Mouse (Mus musculus): ENCODE data around the gene Wdr17.

The Wdr17 gene

GRCm38 (mm10) chr8:54886987-54887785, at the start of gene Wdr17:
TSS of gene Wdr17 (minus strand) at chr8:54887184.
- no peak for DNase-seq

DNA sequence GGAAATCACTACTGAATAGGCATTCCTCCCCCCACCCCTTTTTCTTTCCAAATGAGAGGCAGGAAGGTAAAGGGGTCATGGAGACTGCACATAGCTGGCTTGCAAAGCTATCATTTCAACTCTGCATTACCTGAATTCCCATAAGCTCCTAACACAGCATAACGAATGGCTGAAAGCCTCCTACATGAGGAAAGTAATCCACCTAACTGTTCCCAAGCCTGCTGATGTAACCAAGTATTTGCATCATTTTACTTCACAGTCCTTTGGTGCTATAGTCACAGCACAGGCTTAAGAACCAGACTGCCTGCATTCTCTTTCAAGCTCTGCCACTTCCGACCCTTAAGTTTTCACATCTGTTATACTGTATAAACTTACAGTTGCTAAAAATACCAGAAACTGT, 45.3 kb upstream of the Wdr17 start:
- DNase-seq: no peak

- DNase-seq: no peak
Measured at GRCm38 (mm10) chr8:54924936-54925335, 38.0 kb upstream of the Wdr17 start.

DNA sequence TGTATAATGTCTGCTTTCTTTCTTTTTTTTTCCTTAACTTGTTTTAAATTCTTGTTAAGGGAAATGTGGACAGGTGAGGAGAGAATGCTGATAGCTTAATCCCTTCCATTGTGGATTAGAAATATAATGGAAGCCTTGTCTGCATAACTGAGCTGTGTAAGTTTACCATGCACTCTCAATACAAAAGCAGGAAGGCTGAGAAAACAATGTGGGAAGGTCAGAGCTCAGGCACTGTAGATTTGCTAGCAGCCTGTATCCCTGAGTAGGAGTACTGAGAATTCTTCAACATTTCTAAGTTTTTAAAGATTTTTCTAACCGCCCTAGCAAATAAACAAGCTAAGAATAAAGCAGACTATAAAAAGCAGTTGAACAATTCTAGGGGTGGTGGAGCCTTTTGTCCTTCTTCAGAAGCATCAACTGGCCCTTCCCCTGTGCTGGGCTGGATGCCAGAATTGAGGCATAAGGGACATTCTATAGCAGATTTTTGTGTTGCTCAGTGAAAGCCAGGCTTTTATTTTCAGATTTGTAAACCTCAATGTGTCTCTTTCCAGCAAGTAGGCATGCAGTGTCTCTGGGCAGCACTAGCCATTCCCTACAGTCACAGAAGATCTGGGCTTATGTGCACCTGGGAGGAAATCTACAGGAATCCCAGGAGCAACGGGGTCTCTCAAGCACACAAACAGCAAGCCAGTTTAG, 35.3 kb upstream of the Wdr17 start:
- no peak for DNase-seq

DNA sequence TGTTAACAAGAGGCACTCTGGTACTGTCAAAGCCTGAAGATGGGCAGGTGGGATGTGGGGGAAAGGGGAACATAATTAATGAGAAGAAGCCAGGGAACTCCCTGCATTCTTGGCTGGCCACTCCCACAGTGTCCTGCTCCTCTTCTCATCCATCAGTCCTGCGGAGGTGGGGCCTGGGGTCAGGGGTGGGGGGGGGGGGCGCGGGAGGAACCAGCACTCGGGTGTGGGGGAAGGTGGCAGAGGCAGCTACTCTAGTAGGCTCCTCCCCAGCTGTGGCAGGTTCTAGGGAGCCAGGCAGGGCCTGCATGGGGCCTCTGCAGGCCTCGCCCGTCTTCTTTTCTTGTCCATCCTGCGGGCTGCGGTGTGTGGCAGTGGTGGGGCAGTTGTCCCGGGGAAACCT, 30.7 kb upstream of the Wdr17 start:
- DNase-seq: no peak

- no peak for DNase-seq
Measured at GRCm38 (mm10) chr8:54912891-54913290, 25.9 kb upstream of the Wdr17 start.

- no peak for DNase-seq
Measured at GRCm38 (mm10) chr8:54899444-54899843, 12.5 kb upstream of the Wdr17 start.

DNA sequence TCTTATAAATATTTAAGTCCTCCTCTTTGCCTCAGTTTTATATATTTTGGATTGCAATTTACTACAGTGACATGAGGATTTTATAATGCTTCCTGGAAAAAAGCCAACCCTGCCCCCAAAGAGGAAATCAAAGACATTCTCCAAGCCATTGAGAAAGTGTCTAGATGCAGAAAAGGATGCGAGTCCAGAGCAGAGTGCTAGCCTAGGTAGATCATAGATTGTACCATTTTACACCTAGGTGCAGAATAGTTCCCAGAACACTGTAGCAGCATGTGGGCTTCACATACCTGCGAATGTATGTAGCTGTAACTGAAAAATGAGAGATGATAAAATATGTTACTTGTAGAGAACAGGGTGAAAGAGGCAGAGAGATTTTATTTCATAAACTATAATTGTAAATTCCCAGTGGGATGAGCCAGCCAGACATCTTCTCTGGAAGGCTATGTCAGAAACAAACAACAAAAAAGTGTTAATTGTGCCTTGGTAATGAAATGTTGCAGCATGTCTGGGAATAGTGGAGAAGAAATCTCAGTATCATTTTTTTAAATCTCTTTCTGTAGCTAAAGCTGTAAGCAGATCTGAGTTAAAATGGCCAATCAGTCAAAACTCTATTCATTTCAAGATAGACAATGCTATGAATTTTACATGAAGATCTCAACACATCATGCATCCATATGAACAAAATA, 7.8 kb upstream of the Wdr17 start:
- DNase-seq: no peak

DNA sequence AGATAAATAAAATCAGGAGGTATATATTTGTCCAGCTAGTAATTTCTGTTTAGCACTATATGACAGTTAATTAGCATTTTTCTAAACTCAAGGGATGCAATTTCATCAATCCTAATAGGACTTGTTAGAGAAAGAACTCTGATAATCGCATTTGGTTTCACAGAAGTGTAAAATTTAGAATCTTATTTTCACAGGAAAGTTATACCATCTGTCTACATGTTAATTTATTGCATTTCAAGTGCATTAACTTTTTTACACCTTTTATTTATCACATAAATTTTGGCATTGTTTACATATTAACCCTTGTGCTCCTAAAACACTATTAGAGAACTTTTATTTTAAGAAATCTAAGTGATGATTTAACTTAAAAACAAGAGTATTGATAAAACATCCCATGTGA, 7.2 kb upstream of the Wdr17 start:
- no peak for DNase-seq

- DNase-seq: no peak
Measured at GRCm38 (mm10) chr8:54886560-54886959, 424 bp downstream of the Wdr17 start.

DNA sequence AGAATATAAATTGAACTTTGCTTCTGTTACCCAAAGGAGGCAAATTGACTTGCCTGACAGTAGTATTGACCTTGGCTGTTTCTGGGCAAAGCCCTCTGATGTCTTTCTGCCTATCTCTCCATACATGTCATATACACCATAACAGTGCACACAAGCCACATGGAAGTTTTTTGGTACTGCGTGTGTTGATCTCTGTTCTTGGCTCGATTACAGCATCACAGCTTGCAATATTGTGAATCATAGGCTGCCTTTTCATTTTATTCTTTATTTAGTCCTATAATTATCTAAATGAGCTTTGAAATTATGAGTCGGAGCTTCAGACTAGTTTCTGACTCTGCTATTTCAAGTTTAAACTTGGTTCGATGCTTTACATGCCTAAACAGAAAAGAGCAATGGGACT, 10.5 kb downstream of the Wdr17 start:
- no peak for DNase-seq

DNA sequence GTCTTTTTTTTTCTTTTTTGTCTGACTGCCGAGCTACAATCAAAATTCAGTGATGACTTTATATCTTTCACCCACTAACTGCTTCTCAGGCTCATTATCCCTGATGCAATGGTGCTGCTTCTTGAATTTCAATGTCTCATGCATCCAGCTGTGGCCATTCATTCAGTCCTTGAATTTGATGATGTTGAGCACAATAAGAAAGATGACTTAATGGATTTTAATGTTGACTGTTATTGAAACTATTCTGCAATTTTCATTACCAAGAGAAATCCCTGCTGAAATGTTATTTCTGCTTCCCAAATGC, 22.3 kb downstream of the Wdr17 start:
- DNase-seq: no peak

DNA sequence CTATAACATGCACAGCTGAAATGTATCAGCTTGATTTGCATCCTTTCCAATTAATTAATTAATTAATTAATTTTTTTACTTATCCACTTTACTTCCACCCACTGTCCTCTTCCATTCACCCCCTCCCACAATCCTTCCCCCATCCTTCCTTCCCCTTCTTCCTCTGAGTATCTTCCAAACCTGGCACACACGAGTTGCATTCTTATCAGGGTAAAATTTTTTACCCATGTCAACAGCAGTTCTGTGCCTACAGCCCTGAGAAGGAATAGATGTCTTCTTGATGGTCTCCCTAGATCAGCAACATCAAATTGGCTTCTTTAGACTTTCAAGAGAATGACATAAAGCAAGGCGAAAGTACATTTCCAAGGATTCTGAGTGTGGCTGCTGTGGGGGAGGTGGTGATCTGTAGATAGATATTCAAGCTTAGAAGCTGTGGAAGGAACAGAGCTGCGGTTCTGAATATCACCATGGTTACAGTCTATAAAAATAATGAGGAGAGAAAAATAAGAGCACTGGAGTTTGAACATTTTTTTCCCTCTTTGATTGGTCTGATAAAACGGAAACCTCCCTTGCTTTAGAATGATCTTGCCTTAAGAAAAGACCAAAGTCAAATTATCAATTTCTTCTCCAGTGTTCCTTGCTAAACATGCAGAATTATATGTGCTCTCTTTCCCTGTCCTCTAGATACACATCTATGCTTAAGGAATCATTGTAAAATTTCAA, 22.8 kb downstream of the Wdr17 start:
- no peak for DNase-seq

GRCm38 (mm10) chr8:54836029-54836959, 50.7 kb downstream of the Wdr17 start:
- DNase-seq: no peak

DNA sequence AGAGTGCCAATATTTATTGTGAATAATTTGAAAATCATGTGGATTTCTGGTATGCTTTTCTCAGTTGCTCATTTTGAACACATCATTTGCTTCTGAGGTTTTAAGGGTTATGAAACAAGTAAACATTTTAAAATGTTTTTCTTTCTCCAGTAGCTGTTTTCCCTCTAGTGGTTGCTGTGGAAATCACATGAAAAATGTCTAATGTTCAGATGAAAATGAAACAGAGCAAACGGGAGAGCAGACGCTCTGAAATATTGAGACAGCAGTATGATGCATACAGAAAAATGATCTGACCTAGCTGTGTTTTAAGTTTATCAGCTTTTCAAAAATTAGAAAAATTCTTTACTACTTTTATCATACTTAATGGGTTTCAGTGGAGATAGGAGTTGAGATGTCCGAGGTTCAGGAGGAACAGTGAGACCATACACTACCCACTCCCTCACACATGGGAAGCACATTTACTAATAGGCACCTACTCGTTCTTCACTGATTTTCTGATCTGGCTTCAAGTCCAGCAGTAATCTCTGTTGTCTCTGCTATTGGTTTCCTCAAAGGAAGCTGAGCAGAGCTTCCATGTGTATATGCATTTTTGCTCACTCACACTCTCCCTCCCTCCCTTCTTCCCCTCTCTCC, 57.1 kb downstream of the Wdr17 start:
- no peak for DNase-seq

GRCm38 (mm10) chr8:54827974-54828373, 59.0 kb downstream of the Wdr17 start:
- DNase-seq: no peak

DNA sequence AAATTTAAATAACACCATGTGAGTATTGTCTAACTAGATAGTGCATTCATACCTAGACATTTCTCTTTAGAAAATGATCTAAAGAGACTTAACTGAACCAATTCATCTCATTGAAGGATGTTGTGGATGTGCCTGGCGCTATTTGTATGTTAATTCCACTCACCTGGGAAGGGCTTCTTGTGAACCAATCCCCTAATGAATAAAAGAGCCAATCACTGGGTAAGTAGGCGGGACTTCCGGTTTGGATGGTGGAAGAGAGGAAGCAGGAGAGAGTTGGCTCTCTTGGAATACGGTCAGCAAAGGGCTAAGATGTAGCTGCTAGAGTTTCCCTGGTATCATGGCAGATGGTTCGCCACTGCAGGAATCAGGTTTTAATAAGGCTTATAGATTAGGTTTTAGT, 64.0 kb downstream of the Wdr17 start:
- DNase-seq: no peak

DNA sequence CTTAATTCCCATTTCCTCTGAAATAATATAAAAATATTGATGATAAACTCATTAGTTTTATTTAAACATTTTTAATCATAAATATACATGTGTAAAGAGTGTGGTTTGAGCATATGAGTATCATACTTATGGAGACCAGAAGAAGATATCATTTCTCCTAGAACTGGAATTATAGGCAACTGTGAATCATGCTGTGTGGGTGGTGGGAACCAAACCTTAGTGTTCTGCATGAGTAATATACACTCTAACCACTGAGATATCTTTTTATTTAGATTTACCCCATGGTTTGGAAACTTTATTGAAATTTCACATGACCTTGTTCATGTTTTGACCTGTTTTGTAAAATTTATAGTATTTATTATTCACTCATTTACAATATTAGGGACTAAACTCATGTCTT, 68.3 kb downstream of the Wdr17 start:
- DNase-seq: no peak

- no peak for DNase-seq
Measured at GRCm38 (mm10) chr8:54808217-54808616, 78.8 kb downstream of the Wdr17 start.

GRCm38 (mm10) chr8:54806173-54806572, 80.8 kb downstream of the Wdr17 start:
- no peak for DNase-seq

DNA sequence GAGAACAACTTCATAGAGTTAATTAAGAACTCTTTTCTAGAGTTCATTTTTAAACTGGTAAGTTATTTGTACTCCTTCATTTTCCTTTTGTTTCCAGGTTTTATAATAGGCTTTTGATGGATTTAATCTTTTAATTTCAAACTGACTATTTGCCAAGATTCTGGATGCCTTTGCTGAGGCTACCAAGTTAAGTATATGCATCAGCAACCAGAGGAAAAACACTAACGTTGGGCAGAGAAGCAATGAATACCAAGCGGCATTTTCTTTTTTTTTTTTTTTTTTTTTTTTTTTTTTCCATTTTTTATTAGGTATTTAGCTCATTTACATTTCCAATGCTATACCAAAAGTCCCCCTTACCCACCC, 94.3 kb downstream of the Wdr17 start:
- no peak for DNase-seq

All from thymus, postnatal 36 days (tissue).